Comparison of ENCODE assay signal across 8 mouse cellular contexts in genomic region chr2:180104659-180105377, GRCm38 (mm10). TPM values are rescaled to one million over a fixed set of nuclear protein-coding genes. Genes with fewer than 3 reads are reported as not detected.
DNase-seq lines count a peak whose midpoint lies in the region; ATAC-seq and TF ChIP-seq lines count a peak whose summit lies in the region.

No protein-coding gene starts in this region.

- H3K27ac ChIP-seq in cerebellum, adult 2 months (ENCODE audit: insufficient read depth, low read length), result no peak overlapping the region
- no peak overlapping the region for H3K27ac ChIP-seq in spleen, adult 2 months (ENCODE audit: insufficient read depth, low read length)
- no peak overlapping the region for H3K27ac ChIP-seq in limb, embryonic 13.5 days
- no peak overlapping the region for H3K27ac ChIP-seq in small intestine, adult 2 months (ENCODE audit: insufficient read depth, low read depth, low read length)

- peak overlapping the region; percentile 98 for H3K4me2 ChIP-seq in limb, embryonic 13.5 days (replicated peaks)

- H3K36me3 ChIP-seq in spleen, adult 2 months (ENCODE audit: control insufficient read depth, insufficient read depth, low read length), result no peaks in the 10 kb centered on the region
- no peaks in the 10 kb centered on the region for H3K36me3 ChIP-seq in limb, embryonic 13.5 days
- no peaks in the 10 kb centered on the region for H3K36me3 ChIP-seq in small intestine, adult 2 months (ENCODE audit: control insufficient read depth, insufficient read depth, low read length)

- no peak for ATAC-seq in limb, embryonic 13.5 days (ENCODE audit: low FRiP score, low read depth)
- ATAC-seq in erythroblast, adult 5-6 weeks (replicated peaks; ENCODE audit: low FRiP score, poor library complexity, severe bottlenecking), result no peak

- H3K27me3 ChIP-seq in cerebellum, adult 2 months (ENCODE audit: control insufficient read depth, insufficient read depth, low read length), result 0 out of 2 replicates have a peak, but pooled peaks cover 1% of the 10 kb centered on the region
- peaks cover 20% of the 10 kb centered on the region for H3K27me3 ChIP-seq in spleen, adult 2 months (ENCODE audit: control insufficient read depth, insufficient read depth, low read length)
- peaks cover 77% of the 10 kb centered on the region for H3K27me3 ChIP-seq in limb, embryonic 13.5 days
- peaks cover 57% of the 10 kb centered on the region for H3K27me3 ChIP-seq in small intestine, adult 2 months (ENCODE audit: control insufficient read depth, insufficient read depth, low read length)

- no peak for DNase-seq in cerebellum, adult 2 months
- no peak for DNase-seq in cerebellum, adult 8-10 months
- DNase-seq in spleen, adult 2 months (ENCODE audit: low read depth in 1 of 2, low spot score in 2 of 2), result peak in 1 of 2 experiments; percentile 8
- no peak for DNase-seq in spleen, postnatal 14 days (ENCODE audit: low spot score in 2 of 2)
- DNase-seq in urinary bladder, postnatal 14 days (ENCODE audit: low spot score), result no peak

- peak overlapping the region; percentile 66 for H3K4me3 ChIP-seq in cerebellum, adult 2 months (replicated peaks; ENCODE audit: insufficient read depth, low read depth, low read length)
- H3K4me3 ChIP-seq in spleen, adult 2 months (ENCODE audit: extremely low read depth, insufficient read depth, insufficient read length), result 0 out of 2 replicates have a peak overlapping the region, but pooled peaks have one; percentile 0
- H3K4me3 ChIP-seq in limb, embryonic 13.5 days, result peak overlapping the region; percentile 55
- H3K4me3 ChIP-seq in small intestine, adult 2 months (ENCODE audit: low read depth, low read length), result peak overlapping the region; percentile 28; the same call in 1 of the 2 replicates

- H3K9me3 ChIP-seq in limb, embryonic 13.5 days, result no peaks in the 10 kb centered on the region

- TF ChIP-seq POLR2A in cerebellum, adult 2 months (IDR thresholded peaks at IDR 0.05; ENCODE audit: borderline replicate concordance, insufficient read depth, low read length), result no peak
- no peak for TF ChIP-seq POLR2A in spleen, adult 2 months (IDR thresholded peaks at IDR 0.05; ENCODE audit: low read depth, low read length)
- no peak for TF ChIP-seq POLR2A in small intestine, adult 2 months (IDR thresholded peaks at IDR 0.05; ENCODE audit: low read depth, low read length)

- no peak for TF ChIP-seq CTCF in cerebellum, adult 2 months (IDR thresholded peaks at IDR 0.05; ENCODE audit: borderline replicate concordance, insufficient read depth, low read depth, low read length)
- no peak for TF ChIP-seq CTCF in spleen, adult 2 months (IDR thresholded peaks at IDR 0.05; ENCODE audit: extremely low read depth, insufficient read depth, insufficient read length, insufficient replicate concordance)
- no peak for TF ChIP-seq CTCF in small intestine, adult 2 months (IDR thresholded peaks at IDR 0.05; ENCODE audit: extremely low read depth, insufficient read length, insufficient replicate concordance, low read depth, low read length)

- H3K9ac ChIP-seq in limb, embryonic 13.5 days, result no peak overlapping the region

- 8% methylated on average over 24 of the region's 24 CpGs for WGBS in cerebellum, adult 2 months
- WGBS in spleen, adult 2 months, result 12% methylated on average over 24 of the region's 24 CpGs
- 9% methylated on average over 24 of the region's 24 CpGs for WGBS in limb, embryonic 13.5 days
- 11% methylated on average over 24 of the region's 24 CpGs for WGBS in small intestine, adult 2 months

- H3K4me1 ChIP-seq in cerebellum, adult 2 months (ENCODE audit: control insufficient read depth, insufficient read depth, low read length), result no peaks in the 10 kb centered on the region
- H3K4me1 ChIP-seq in spleen, adult 2 months (ENCODE audit: control insufficient read depth, insufficient read depth, insufficient read length), result peaks cover 10% of the 10 kb centered on the region
- H3K4me1 ChIP-seq in limb, embryonic 13.5 days, result peaks cover 19% of the 10 kb centered on the region
- H3K4me1 ChIP-seq in small intestine, adult 2 months (ENCODE audit: control insufficient read depth, insufficient read depth, insufficient read length, low read length), result peaks cover 10% of the 10 kb centered on the region

RNA-seq across cellular contexts. Expression of gene Hrh3, which starts 0.5 kb away (rescaled TPM):
- 21.1 and 25.4 TPM in 2 replicates for polyA plus RNA-seq in cerebellum, adult 2 months (2012; rRNA removed)
- not detected in 2 replicates for polyA plus RNA-seq in spleen, adult 2 months (2012; rRNA removed)
- polyA plus RNA-seq in limb, embryonic 13.5 days (2015; fragmentation: Nextera tagmentation; extraction: Ambion mirVana), result not detected in 2 replicates
- 0.06 and 0.08 TPM in 2 replicates for polyA plus RNA-seq in small intestine, adult 2 months (2012; rRNA removed)
- total RNA-seq in erythroblast, adult 5-6 weeks (2015; ENCODE audit: low replicate concordance), result not detected in 2 replicates
- not detected in 2 replicates for total RNA-seq in erythroblast, adult 5-6 weeks (2017; ENCODE audit: low replicate concordance)

RNA-seq across cellular contexts. Expression of gene Osbpl2, which starts 14.3 kb away (rescaled TPM):
- 64.3 and 69.6 TPM in 2 replicates for polyA plus RNA-seq in cerebellum, adult 2 months (2012; rRNA removed)
- polyA plus RNA-seq in spleen, adult 2 months (2012; rRNA removed), result 12.3 and 14.3 TPM in 2 replicates
- 38.7 and 40.1 TPM in 2 replicates for polyA plus RNA-seq in limb, embryonic 13.5 days (2015; fragmentation: Nextera tagmentation; extraction: Ambion mirVana)
- 14.1 and 18.1 TPM in 2 replicates for polyA plus RNA-seq in small intestine, adult 2 months (2012; rRNA removed)
- total RNA-seq in erythroblast, adult 5-6 weeks (2015; ENCODE audit: low replicate concordance), result 8.2 and 10.0 TPM in 2 replicates
- 9.2 and 15.2 TPM in 2 replicates for total RNA-seq in erythroblast, adult 5-6 weeks (2017; ENCODE audit: low replicate concordance)

RNA-seq across cellular contexts. Expression of gene Mtg2, which starts 34.4 kb away (rescaled TPM):
- 28.5 and 28.7 TPM in 2 replicates for polyA plus RNA-seq in cerebellum, adult 2 months (2012; rRNA removed)
- 12.8 and 13.9 TPM in 2 replicates for polyA plus RNA-seq in spleen, adult 2 months (2012; rRNA removed)
- 29.5 and 29.9 TPM in 2 replicates for polyA plus RNA-seq in limb, embryonic 13.5 days (2015; fragmentation: Nextera tagmentation; extraction: Ambion mirVana)
- 6.3 and 10.2 TPM in 2 replicates for polyA plus RNA-seq in small intestine, adult 2 months (2012; rRNA removed)
- not detected in 2 replicates for total RNA-seq in erythroblast, adult 5-6 weeks (2015; ENCODE audit: low replicate concordance)
- total RNA-seq in erythroblast, adult 5-6 weeks (2017; ENCODE audit: low replicate concordance), result 2.8 and 4.9 TPM in 2 replicates

Comparison
In these comparisons a context has a peak if more than half of its experiments do, and no peak if none do; other contexts are left out.
1. H3K4me3 ChIP-seq: peak in every context shown above with its lines; median percentile 66 in cerebellum, adult 2 months; 55 in limb, embryonic 13.5 days; 28 in small intestine, adult 2 months; 0 in spleen, adult 2 months.
2. RNA of gene Hrh3, which starts 0.5 kb away (polyA plus RNA-seq): 21.1 to 25.4 TPM in cerebellum, adult 2 months; 0.06 to 0.08 TPM in small intestine, adult 2 months, not detected in spleen, adult 2 months and not detected in limb, embryonic 13.5 days; every median in the first group is over 10 times any median in the second.